Mouse (Mus musculus): ENCODE results near the gene Trim72. TPM values are rescaled to one million over a fixed set of nuclear protein-coding genes. Genes with fewer than 3 reads are reported as not detected.
"Not testable (repeated sequence)": the region's sequence is repeated elsewhere in the genome, so short reads cannot be mapped to it uniquely, and the experiment has no call there.

Gene Trim72
- total and polyA plus RNA-seq, 2 experiments from 2014 or later = 0.37 TPM; not detected in 1

DNA sequence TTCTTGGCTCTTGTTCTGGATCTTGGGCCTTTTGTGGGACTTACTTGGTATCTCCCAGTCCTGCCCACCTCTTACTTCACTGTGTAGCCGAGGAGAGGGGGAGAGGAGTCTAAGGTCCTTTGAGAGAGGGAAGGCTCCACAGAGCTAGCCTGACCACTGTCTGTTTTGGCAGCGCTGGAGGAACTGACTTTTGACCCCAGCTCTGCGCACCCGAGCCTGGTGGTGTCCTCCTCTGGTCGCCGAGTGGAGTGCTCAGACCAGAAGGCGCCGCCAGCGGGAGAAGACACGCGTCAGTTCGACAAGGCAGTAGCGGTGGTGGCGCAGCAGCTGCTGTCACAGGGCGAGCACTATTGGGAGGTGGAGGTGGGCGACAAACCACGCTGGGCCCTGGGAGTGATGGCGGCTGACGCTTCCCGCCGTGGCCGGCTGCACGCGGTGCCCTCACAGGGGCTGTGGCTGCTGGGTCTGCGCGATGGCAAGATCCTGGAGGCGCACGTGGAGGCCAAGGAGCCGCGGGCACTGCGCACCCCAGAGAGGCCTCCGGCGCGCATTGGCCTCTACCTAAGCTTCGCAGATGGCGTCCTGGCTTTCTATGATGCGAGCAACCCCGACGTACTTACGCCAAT is 6.1 kb downstream of the Trim72 start:
- Histone ChIP-seq H3K36me3 (ENCODE audit: insufficient read depth, low read length) (no peaks in the 10 kb centered on the region), H3K27me3 (ENCODE audit: insufficient read depth, low read length) (no peaks in the 10 kb centered on the region), H3K9ac (replicated peaks; ENCODE audit: low read length) (no peak overlapping the region), H3K9me3 (ENCODE audit: low read length) (no peaks in the 10 kb centered on the region), H3K27ac (no peak overlapping the region), H3K4me2 (ENCODE audit: low read depth, low read length) (0 out of 2 replicates have a peak overlapping the region, but pooled peaks have one; percentile 18), H3K4me3 (ENCODE audit: low read length) (no peak overlapping the region), H3K4me1 (ENCODE audit: insufficient read depth, low read length) (no peaks in the 10 kb centered on the region)
- DNase-seq (ENCODE audit: low spot score) = no peak
- 55% methylated on average over 40 of the region's 40 CpGs for WGBS
- ATAC-seq = no peak
- TF ChIP-seq CTCF (IDR thresholded peaks at IDR 0.05; ENCODE audit: low read depth) = no peak

DNA sequence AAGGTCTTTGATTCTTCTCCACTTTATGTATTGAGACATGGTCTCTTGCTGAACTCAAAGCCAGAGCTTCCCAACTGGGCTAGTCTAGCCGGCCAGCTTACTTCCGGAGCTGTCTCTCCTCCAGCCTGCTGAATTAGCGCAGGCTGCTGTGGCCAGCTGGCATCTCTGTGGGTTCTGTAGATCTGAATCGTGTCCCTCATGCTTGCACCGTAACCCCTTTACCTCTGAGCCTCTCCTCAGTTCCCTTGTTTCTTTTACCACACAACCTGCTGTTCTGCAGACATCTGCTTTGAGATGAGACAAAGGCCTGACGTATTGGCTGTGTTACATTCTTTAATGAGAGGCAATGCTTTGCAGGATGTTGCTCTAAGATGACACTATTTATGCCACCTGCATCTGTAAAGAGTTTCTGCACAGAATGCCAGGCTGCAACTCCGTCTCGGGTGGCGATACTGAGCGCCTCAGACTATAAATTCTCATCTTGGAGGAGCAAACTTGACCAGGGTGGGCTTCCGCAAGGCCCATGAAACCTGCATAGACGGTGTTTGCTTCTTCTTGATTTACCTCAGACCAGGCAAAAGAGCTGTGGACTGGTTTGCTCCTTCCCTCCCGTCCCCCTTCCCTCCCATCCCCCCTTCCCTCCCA is 8.5 kb downstream of the Trim72 start:
- 62% methylated on average over 13 of the region's 13 CpGs for WGBS
- DNase-seq (ENCODE audit: low spot score) (no peak), ATAC-seq (no peak)
- no peak overlapping the region for H3K4me2 ChIP-seq (ENCODE audit: low read depth, low read length)
- no peak for TF ChIP-seq CTCF (IDR thresholded peaks at IDR 0.05; ENCODE audit: low read depth)
- H3K36me3 ChIP-seq (ENCODE audit: insufficient read depth, low read length) = no peaks in the 10 kb centered on the region
- no peak overlapping the region for H3K4me3 ChIP-seq (ENCODE audit: low read length)
- no peak overlapping the region for H3K27ac ChIP-seq
- no peak overlapping the region for H3K9ac ChIP-seq (replicated peaks; ENCODE audit: low read length)
- H3K27me3 ChIP-seq (ENCODE audit: insufficient read depth, low read length) = no peaks in the 10 kb centered on the region
- H3K9me3 ChIP-seq (ENCODE audit: low read length) = no peaks in the 10 kb centered on the region
- no peaks in the 10 kb centered on the region for H3K4me1 ChIP-seq (ENCODE audit: insufficient read depth, low read length)

DNA sequence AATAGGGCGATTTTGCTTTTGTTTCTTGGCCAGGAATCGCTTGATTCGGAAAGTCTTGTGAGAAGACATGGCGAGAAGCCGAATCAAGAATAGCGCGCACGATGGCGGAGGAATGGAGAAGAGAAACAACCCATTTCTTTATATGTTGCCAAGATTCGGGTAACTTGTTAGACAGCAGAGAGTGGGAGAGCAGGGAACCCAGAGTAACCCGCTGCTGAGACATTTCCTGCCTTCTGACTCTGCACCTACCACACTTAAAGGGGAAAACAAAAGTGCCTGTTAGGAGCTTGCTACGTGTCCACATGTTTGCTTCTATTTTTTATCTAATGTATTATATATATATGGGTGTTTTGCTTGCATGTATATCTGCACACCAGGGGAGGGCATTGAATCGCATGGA is 9.4 kb downstream of the Trim72 start:
- no peak overlapping the region for H3K4me3 ChIP-seq (ENCODE audit: low read length)
- H3K4me1 ChIP-seq (ENCODE audit: insufficient read depth, low read length) = no peaks in the 10 kb centered on the region
- no peaks in the 10 kb centered on the region for H3K9me3 ChIP-seq (ENCODE audit: low read length)
- ATAC-seq (no peak), DNase-seq (ENCODE audit: low spot score) (no peak)
- no peak overlapping the region for H3K27ac ChIP-seq
- WGBS = 92% methylated on average over 13 of the region's 13 CpGs
- H3K9ac ChIP-seq (replicated peaks; ENCODE audit: low read length) = no peak overlapping the region
- no peak overlapping the region for H3K4me2 ChIP-seq (ENCODE audit: low read depth, low read length)
- H3K27me3 ChIP-seq (ENCODE audit: insufficient read depth, low read length) = no peaks in the 10 kb centered on the region
- no peak for TF ChIP-seq CTCF (IDR thresholded peaks at IDR 0.05; ENCODE audit: low read depth)
- H3K36me3 ChIP-seq (ENCODE audit: insufficient read depth, low read length) = no peaks in the 10 kb centered on the region

DNA sequence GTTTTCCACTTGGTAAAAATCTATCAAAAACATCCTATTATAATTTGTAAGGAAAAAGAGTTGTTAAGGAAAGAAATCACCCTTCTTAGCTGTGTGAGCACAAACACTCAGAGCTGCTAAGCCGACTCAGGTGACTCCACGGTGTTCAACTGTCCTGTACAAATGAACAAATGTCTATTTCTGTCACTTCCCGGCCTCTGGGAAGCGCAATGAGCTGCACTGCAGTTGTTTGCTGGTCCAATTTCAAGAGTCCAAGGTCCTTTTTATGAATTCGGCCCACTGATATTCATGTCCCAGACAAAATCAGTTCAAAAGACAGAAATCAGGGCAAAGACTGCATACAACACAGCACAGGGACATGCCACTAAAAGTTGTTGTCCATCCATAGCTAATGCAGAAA is 12.4 kb downstream of the Trim72 start:
- not testable (repeated sequence) for H3K9me3 ChIP-seq (ENCODE audit: low read length); H3K9ac ChIP-seq (replicated peaks; ENCODE audit: low read length); DNase-seq (ENCODE audit: low spot score); H3K36me3 ChIP-seq (ENCODE audit: insufficient read depth, low read length); H3K27me3 ChIP-seq (ENCODE audit: insufficient read depth, low read length); H3K4me3 ChIP-seq (ENCODE audit: low read length); H3K4me1 ChIP-seq (ENCODE audit: insufficient read depth, low read length); ATAC-seq; H3K4me2 ChIP-seq (ENCODE audit: low read depth, low read length); H3K27ac ChIP-seq
- WGBS = 85% methylated on average over 5 of the region's 5 CpGs

DNA sequence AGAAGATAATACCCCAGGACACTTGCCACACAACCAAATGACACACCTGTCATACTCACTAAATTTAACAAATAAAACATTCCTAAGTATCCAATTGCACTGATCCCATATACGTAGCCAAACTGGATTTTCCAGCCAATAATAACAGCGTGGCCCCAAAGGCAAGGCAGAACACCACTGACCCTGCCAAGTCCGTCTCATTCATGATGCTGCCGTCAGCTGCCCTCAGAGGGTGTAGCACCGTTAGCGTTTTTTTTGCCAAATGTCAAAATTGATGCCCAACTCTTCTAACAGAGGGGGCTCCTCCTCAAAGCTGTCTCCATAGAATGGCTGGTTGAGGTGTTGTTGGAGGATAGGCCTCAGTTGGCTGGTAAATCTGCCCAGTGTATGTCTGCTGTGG is 12.9 kb downstream of the Trim72 start:
- 83% methylated on average over 6 of the region's 6 CpGs for WGBS
- H3K9me3 ChIP-seq (ENCODE audit: low read length) = no peaks in the 10 kb centered on the region
- no peak overlapping the region for H3K27ac ChIP-seq
- TF ChIP-seq CTCF (IDR thresholded peaks at IDR 0.05; ENCODE audit: low read depth) = no peak
- no peaks in the 10 kb centered on the region for H3K27me3 ChIP-seq (ENCODE audit: insufficient read depth, low read length)
- ATAC-seq (no peak), DNase-seq (ENCODE audit: low spot score) (no peak)
- H3K4me1 ChIP-seq (ENCODE audit: insufficient read depth, low read length) = no peaks in the 10 kb centered on the region
- H3K4me2 ChIP-seq (ENCODE audit: low read depth, low read length) = no peak overlapping the region
- no peak overlapping the region for H3K9ac ChIP-seq (replicated peaks; ENCODE audit: low read length)
- H3K36me3 ChIP-seq (ENCODE audit: insufficient read depth, low read length) = no peaks in the 10 kb centered on the region
- no peak overlapping the region for H3K4me3 ChIP-seq (ENCODE audit: low read length)

DNA sequence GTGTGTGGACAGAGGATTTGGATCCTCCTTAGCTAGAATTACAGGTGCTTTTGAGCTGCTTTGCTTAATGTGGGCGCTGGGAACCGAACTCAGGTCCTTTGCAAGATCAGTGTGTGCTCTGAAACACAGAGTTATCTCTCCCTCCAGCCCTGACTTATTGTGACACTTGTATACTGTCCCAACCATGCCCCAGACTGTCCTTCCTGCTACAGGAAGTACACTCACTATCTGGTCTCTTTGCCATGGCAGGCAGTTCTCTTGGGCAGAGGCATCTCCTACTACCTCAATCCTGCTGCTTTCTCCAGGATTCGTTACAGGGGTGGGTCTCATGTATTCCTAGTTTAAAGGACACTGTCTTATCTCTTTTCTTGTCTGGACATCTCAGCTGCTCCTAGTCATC is 14.5 kb downstream of the Trim72 start:
- Histone ChIP-seq H3K36me3 (ENCODE audit: insufficient read depth, low read length) (no peaks in the 10 kb centered on the region), H3K4me3 (ENCODE audit: low read length) (no peak overlapping the region), H3K27ac (no peak overlapping the region), H3K4me1 (ENCODE audit: insufficient read depth, low read length) (no peaks in the 10 kb centered on the region), H3K9ac (replicated peaks; ENCODE audit: low read length) (no peak overlapping the region), H3K27me3 (ENCODE audit: insufficient read depth, low read length) (no peaks in the 10 kb centered on the region), H3K4me2 (ENCODE audit: low read depth, low read length) (no peak overlapping the region), H3K9me3 (ENCODE audit: low read length) (no peaks in the 10 kb centered on the region)
- 93% methylated on average over 3 of the region's 3 CpGs for WGBS
- TF ChIP-seq CTCF (IDR thresholded peaks at IDR 0.05; ENCODE audit: low read depth) = no peak
- no peak for ATAC-seq
- no peak for DNase-seq (ENCODE audit: low spot score)

DNA sequence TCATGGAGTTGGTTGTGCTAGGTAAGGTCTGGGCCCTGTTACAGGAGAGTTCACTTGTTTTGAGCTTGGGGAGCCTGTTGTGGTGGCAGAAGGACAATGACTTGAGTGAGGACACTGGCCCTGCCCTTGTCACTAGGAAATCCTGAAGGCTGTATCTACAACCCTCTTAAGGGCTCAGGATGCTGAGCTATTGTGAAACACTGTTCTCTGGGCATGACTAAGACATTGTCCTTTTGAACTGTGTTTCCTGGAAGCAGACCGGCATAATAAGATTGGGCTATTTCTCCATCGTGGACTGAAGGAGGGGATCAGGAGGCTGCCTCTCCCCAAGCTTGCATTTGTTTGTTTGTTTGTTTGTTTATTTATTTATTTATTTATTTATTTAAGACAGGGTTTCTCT is 15.4 kb downstream of the Trim72 start:
- ATAC-seq (no peak), DNase-seq (ENCODE audit: low spot score) (no peak)
- no peaks in the 10 kb centered on the region for H3K4me1 ChIP-seq (ENCODE audit: insufficient read depth, low read length)
- no peak overlapping the region for H3K9ac ChIP-seq (replicated peaks; ENCODE audit: low read length)
- TF ChIP-seq CTCF (IDR thresholded peaks at IDR 0.05; ENCODE audit: low read depth) = no peak
- H3K27ac ChIP-seq = no peak overlapping the region
- H3K9me3 ChIP-seq (ENCODE audit: low read length) = no peaks in the 10 kb centered on the region
- H3K27me3 ChIP-seq (ENCODE audit: insufficient read depth, low read length) = no peaks in the 10 kb centered on the region
- no peak overlapping the region for H3K4me3 ChIP-seq (ENCODE audit: low read length)
- no peak overlapping the region for H3K4me2 ChIP-seq (ENCODE audit: low read depth, low read length)
- H3K36me3 ChIP-seq (ENCODE audit: insufficient read depth, low read length) = no peaks in the 10 kb centered on the region
- 82% methylated on average over 2 of the region's 2 CpGs for WGBS
